Mouse (Mus musculus) neural tube, embryonic 11.5 days (tissue): ENCODE data around the gene Rai1. TPM values are rescaled to one million over a fixed set of nuclear protein-coding genes. Genes with fewer than 3 reads are reported as not detected.

Experiments
- ATAC-seq: fragments of 200-750 bp; cut with Nextera tagmentation; 2 replicates; pipeline ENCODE4 v1.8.0; 2017; ENCODE audit warnings: moderate number of reproducible peaks, mild to moderate bottlenecking, moderate TSS enrichment, moderate library complexity; ENCODE audit not compliant: insufficient read depth, low FRiP score, low TSS enrichment
- DNase-seq: peaks from one replicate; pipeline ENCODE4 v3.0.0-alpha.2; 2015; ENCODE audit warnings: low spot score
- H3K27ac ChIP-seq: fragments of 300-500 bp; sonication (generic); 2 replicates; pipeline ENCODE4 v1.5.1; 2014; ENCODE audit warnings: low read depth, mild to moderate bottlenecking, low read length
- H3K27me3 ChIP-seq: fragments of 300-500 bp; sonication (generic); 2 replicates; pipeline ENCODE4 v1.6.1; 2014; ENCODE audit warnings: mild to moderate bottlenecking, low read length, mixed read lengths; ENCODE audit not compliant: control insufficient read depth, insufficient read depth
- H3K36me3 ChIP-seq: fragments of 300-500 bp; sonication (generic); 2 replicates; pipeline ENCODE4 v1.6.1; 2014; ENCODE audit warnings: mild to moderate bottlenecking, low read length, moderate library complexity, mixed read lengths; ENCODE audit not compliant: control insufficient read depth, insufficient read depth
- H3K4me1 ChIP-seq: fragments of 300-500 bp; sonication (generic); 2 replicates; pipeline ENCODE4 v1.6.1; 2014; ENCODE audit warnings: low read length, mixed read lengths; ENCODE audit not compliant: control insufficient read depth, insufficient read depth
- H3K4me2 ChIP-seq: fragments of 300-500 bp; sonication (generic); 2 replicates; pipeline ENCODE4 v1.6.1; 2014; ENCODE audit warnings: low read depth, mild to moderate bottlenecking, moderate library complexity
- H3K4me3 ChIP-seq: fragments of 300-500 bp; sonication (generic); 2 replicates; pipeline ENCODE4 v1.5.1; 2014; ENCODE audit warnings: low read depth, low read length
- H3K9ac ChIP-seq: fragments of 300-500 bp; sonication (generic); 2 replicates; pipeline ENCODE4 v1.6.1; 2014; ENCODE audit warnings: mild to moderate bottlenecking, low read length
- H3K9me3 ChIP-seq: fragments of 300-500 bp; sonication (generic); 2 replicates; pipeline ENCODE4 v1.6.1; 2016; ENCODE audit warnings: low read length; ENCODE audit not compliant: control insufficient read depth
- WGBS: fragments of 180-500 bp; shearing (Covaris S2); extraction: QIAGEN DNeasy Blood & Tissue Kit; methylation state at CpG from one replicate; pipeline ENCODE4 v1.1.7; 2014; 5-methylcytosine and 5-hydroxymethylcytosine counted together
- polyA plus RNA-seq: library from polyadenylated mRNA; unstranded; fragments of >200 nt; fragmentation: Nextera tagmentation; extraction: Ambion mirVana; gene quantifications from 2 replicates; pipeline ENCODE4 v1.2.1, GENCODE M21; 2014

Rai1 gene
- polyA plus RNA-seq, 1 experiment from 2014 or later: 28.5 TPM

GRCm38 (mm10) chr11:60228525-60228924 lies 123.7 kb downstream of the Rai1 start:
- WGBS: 69% methylated on average over 3 of the region's 3 CpGs
- Histone ChIP-seq H3K4me3 (no peak overlapping the region), H3K9me3 (no peaks in the 10 kb centered on the region), H3K27ac (no peak overlapping the region), H3K4me2 (no peak overlapping the region), H3K27me3 (no peaks in the 10 kb centered on the region), H3K4me1 (peaks cover 3% of the 10 kb centered on the region; the same call in 1 of the 2 replicates), H3K9ac (no peak overlapping the region), H3K36me3 (no peaks in the 10 kb centered on the region; the same call in 1 of the 2 replicates)
- ATAC-seq (no peak), DNase-seq (no peak)

GRCm38 (mm10) chr11:60229821-60230220 lies 125.0 kb downstream of the Rai1 start:
- no peak for DNase-seq
- H3K4me1 ChIP-seq: peaks cover 3% of the 10 kb centered on the region; the same call in 1 of the 2 replicates
- no peak overlapping the region for H3K4me3 ChIP-seq
- 76% methylated on average over 13 of the region's 13 CpGs for WGBS
- H3K27ac ChIP-seq: no peak overlapping the region
- H3K9ac ChIP-seq: no peak overlapping the region
- ATAC-seq: no peak
- no peak overlapping the region for H3K4me2 ChIP-seq
- H3K27me3 ChIP-seq: no peaks in the 10 kb centered on the region
- H3K9me3 ChIP-seq: no peaks in the 10 kb centered on the region
- H3K36me3 ChIP-seq: no peaks in the 10 kb centered on the region; the same call in 1 of the 2 replicates

GRCm38 (mm10) chr11:60230512-60230911 lies 125.7 kb downstream of the Rai1 start:
- 84% methylated on average over 7 of the region's 7 CpGs for WGBS
- no peak overlapping the region for H3K4me2 ChIP-seq

GRCm38 (mm10) chr11:60231326-60231725 lies 126.5 kb downstream of the Rai1 start:
- no peaks in the 10 kb centered on the region; the same call in 1 of the 2 replicates for H3K36me3 ChIP-seq
- WGBS: 62% methylated on average over 3 of the region's 3 CpGs
- ATAC-seq (no peak), DNase-seq (no peak)
- no peak overlapping the region for H3K4me2 ChIP-seq
- H3K4me1 ChIP-seq: peaks cover 3% of the 10 kb centered on the region; the same call in 1 of the 2 replicates
- H3K4me3 ChIP-seq: no peak overlapping the region
- H3K9ac ChIP-seq: no peak overlapping the region
- H3K27ac ChIP-seq: no peak overlapping the region
- H3K27me3 ChIP-seq: no peaks in the 10 kb centered on the region
- H3K9me3 ChIP-seq: no peaks in the 10 kb centered on the region

More at GRCm38 (mm10) chr11:60230512-60230911, 125.7 kb downstream of the Rai1 start:
- Histone ChIP-seq H3K4me1 (peaks cover 3% of the 10 kb centered on the region; the same call in 1 of the 2 replicates), H3K9ac (no peak overlapping the region), H3K27me3 (no peaks in the 10 kb centered on the region), H3K27ac (no peak overlapping the region), H3K36me3 (no peaks in the 10 kb centered on the region; the same call in 1 of the 2 replicates), H3K9me3 (no peaks in the 10 kb centered on the region), H3K4me3 (no peak overlapping the region)
- DNase-seq: no peak
- no peak for ATAC-seq

- DNase-seq: no peak
- H3K4me2 ChIP-seq: no peak overlapping the region
- H3K27ac ChIP-seq: no peak overlapping the region
- peaks cover 3% of the 10 kb centered on the region; the same call in 1 of the 2 replicates for H3K4me1 ChIP-seq
- H3K9ac ChIP-seq: no peak overlapping the region; the same call in 1 of the 2 replicates
- no peak for ATAC-seq
- H3K36me3 ChIP-seq: no peaks in the 10 kb centered on the region; the same call in 1 of the 2 replicates
- no peaks in the 10 kb centered on the region for H3K9me3 ChIP-seq
- 37% methylated on average over 4 of the region's 4 CpGs for WGBS
- H3K4me3 ChIP-seq: no peak overlapping the region
- no peaks in the 10 kb centered on the region for H3K27me3 ChIP-seq
These were observed 127.1 kb downstream of the Rai1 start for GRCm38 (mm10) chr11:60231951-60232350.

- Histone ChIP-seq H3K4me3 (no peak overlapping the region), H3K27me3 (no peaks in the 10 kb centered on the region), H3K36me3 (no peaks in the 10 kb centered on the region; the same call in 1 of the 2 replicates), H3K9me3 (no peaks in the 10 kb centered on the region), H3K4me1 (peaks cover 3% of the 10 kb centered on the region; the same call in 1 of the 2 replicates), H3K4me2 (no peak overlapping the region), H3K27ac (no peak overlapping the region), H3K9ac (no peak overlapping the region; the same call in 1 of the 2 replicates)
- WGBS: 83% methylated on average over 14 of the region's 14 CpGs
- ATAC-seq (no peak), DNase-seq (no peak)
These were observed 127.7 kb downstream of the Rai1 start for GRCm38 (mm10) chr11:60232441-60233058.

- peaks cover 3% of the 10 kb centered on the region; the same call in 1 of the 2 replicates for H3K4me1 ChIP-seq
- DNase-seq (no peak), ATAC-seq (no peak)
- no peaks in the 10 kb centered on the region; the same call in 1 of the 2 replicates for H3K36me3 ChIP-seq
- H3K9me3 ChIP-seq: no peaks in the 10 kb centered on the region
- H3K27me3 ChIP-seq: no peaks in the 10 kb centered on the region
- H3K9ac ChIP-seq: no peak overlapping the region
- H3K27ac ChIP-seq: no peak overlapping the region
- no peak overlapping the region for H3K4me2 ChIP-seq
- WGBS: 71% methylated on average over 8 of the region's 8 CpGs
- no peak overlapping the region for H3K4me3 ChIP-seq
These were observed 128.4 kb downstream of the Rai1 start for GRCm38 (mm10) chr11:60233235-60233634.

- Histone ChIP-seq H3K4me1 (peaks cover 3% of the 10 kb centered on the region; the same call in 1 of the 2 replicates), H3K9ac (no peak overlapping the region), H3K36me3 (no peaks in the 10 kb centered on the region), H3K9me3 (no peaks in the 10 kb centered on the region), H3K27me3 (no peaks in the 10 kb centered on the region), H3K4me2 (no peak overlapping the region), H3K27ac (no peak overlapping the region), H3K4me3 (no peak overlapping the region)
- DNase-seq (no peak), ATAC-seq (no peak)
- 55% methylated on average over 5 of the region's 5 CpGs for WGBS
These were observed 130.5 kb downstream of the Rai1 start for GRCm38 (mm10) chr11:60235351-60235750.

GRCm38 (mm10) chr11:60240509-60240908 lies 135.7 kb downstream of the Rai1 start:
- H3K27me3 ChIP-seq: no peaks in the 10 kb centered on the region
- no peak overlapping the region for H3K4me2 ChIP-seq
- H3K4me1 ChIP-seq: no peaks in the 10 kb centered on the region
- ATAC-seq: no peak
- no peak overlapping the region for H3K9ac ChIP-seq
- H3K36me3 ChIP-seq: no peaks in the 10 kb centered on the region
- DNase-seq: no peak
- H3K4me3 ChIP-seq: no peak overlapping the region
- WGBS: 92% methylated on average over 4 of the region's 4 CpGs
- no peak overlapping the region for H3K27ac ChIP-seq
- no peaks in the 10 kb centered on the region for H3K9me3 ChIP-seq
